Mouse (Mus musculus) kidney, embryonic 16.5 days (tissue): Measurements from ENCODE around the gene Dock9. TPM values are rescaled to one million over a fixed set of nuclear protein-coding genes. Genes with fewer than 3 reads are reported as not detected.

Source experiments
- ATAC-seq: fragments of 200-750 bp; cut with Nextera tagmentation; 2 replicates; pipeline ENCODE4 v1.8.0; 2017; ENCODE audit warnings: moderate TSS enrichment; ENCODE audit not compliant: low FRiP score, low TSS enrichment
- H3K27ac ChIP-seq: fragments of 300-500 bp; sonication (generic); 2 replicates; pipeline ENCODE4 v1.5.1; 2014; ENCODE audit warnings: low read length
- H3K27me3 ChIP-seq: fragments of 300-500 bp; sonication (generic); 2 replicates; pipeline ENCODE4 v1.6.1; 2014; ENCODE audit warnings: low read length, control low read depth, mixed read lengths; ENCODE audit not compliant: insufficient read depth
- H3K36me3 ChIP-seq: fragments of 300-500 bp; sonication (generic); 2 replicates; pipeline ENCODE4 v1.6.1; 2014; ENCODE audit warnings: low read length, control low read depth, mixed read lengths; ENCODE audit not compliant: insufficient read depth
- H3K4me1 ChIP-seq: fragments of 300-500 bp; sonication (generic); 2 replicates; pipeline ENCODE4 v1.6.1; 2014; ENCODE audit warnings: low read length, control low read depth, mixed read lengths; ENCODE audit not compliant: insufficient read depth
- H3K4me2 ChIP-seq: fragments of 300-500 bp; sonication (generic); replicated peaks from 2 replicates; pipeline ENCODE4 v1.6.1; 2014; ENCODE audit warnings: low read depth, low read length
- H3K4me3 ChIP-seq: fragments of 300-500 bp; sonication (generic); 2 replicates; pipeline ENCODE4 v1.5.1; 2014; ENCODE audit warnings: mild to moderate bottlenecking, low read length
- H3K9ac ChIP-seq: fragments of 300-500 bp; sonication (generic); replicated peaks from 2 replicates; pipeline ENCODE4 v1.6.1; 2014; ENCODE audit warnings: low read length
- H3K9me3 ChIP-seq: fragments of 300-500 bp; sonication (generic); 2 replicates; pipeline ENCODE4 v1.6.1; 2016; ENCODE audit warnings: low read length, control low read depth
- WGBS: fragments of 180-500 bp; shearing (Covaris S2); extraction: QIAGEN DNeasy Blood & Tissue Kit; methylation state at CpG from one replicate; pipeline ENCODE4 v1.1.7; 2014; 5-methylcytosine and 5-hydroxymethylcytosine counted together
- polyA plus RNA-seq: library from polyadenylated mRNA; unstranded; fragments of >200 nt; fragmentation: Nextera tagmentation; extraction: Ambion mirVana; gene quantifications from 2 replicates; pipeline ENCODE4 v1.2.1, GENCODE M21; 2015

The Dock9 gene
- polyA plus RNA-seq, 1 experiment from 2014 or later: 13.0 TPM

DNA sequence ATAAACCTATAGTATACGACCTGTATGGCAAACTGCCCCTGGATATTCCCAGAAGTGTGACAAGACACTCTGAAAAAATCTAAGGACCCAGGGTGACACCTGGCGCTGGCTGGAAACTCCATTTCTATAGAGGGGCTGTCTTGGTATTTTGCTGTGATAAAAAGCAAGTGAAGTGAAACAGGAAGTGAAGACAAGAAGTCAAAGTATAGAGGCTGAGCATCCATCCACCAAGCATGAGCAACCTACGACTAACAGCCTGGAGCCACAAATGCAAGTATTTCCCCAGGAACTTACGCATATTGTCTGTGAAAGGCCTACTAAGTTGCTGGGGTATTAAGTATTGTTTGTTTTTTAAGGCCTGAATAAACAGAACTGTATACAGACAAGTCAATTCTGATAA lies 197.1 kb downstream of the Dock9 start:
- no peak for ATAC-seq
- no peak overlapping the region for H3K9ac ChIP-seq
- no peaks in the 10 kb centered on the region for H3K9me3 ChIP-seq
- no peak overlapping the region for H3K27ac ChIP-seq
- H3K4me3 ChIP-seq: no peak overlapping the region
- no peaks in the 10 kb centered on the region for H3K27me3 ChIP-seq
- no peak overlapping the region for H3K4me2 ChIP-seq
- peaks cover 6% of the 10 kb centered on the region; the same call in 1 of the 2 replicates for H3K36me3 ChIP-seq
- H3K4me1 ChIP-seq: no peaks in the 10 kb centered on the region
- WGBS: 97% methylated on average over 4 of the region's 4 CpGs

DNA sequence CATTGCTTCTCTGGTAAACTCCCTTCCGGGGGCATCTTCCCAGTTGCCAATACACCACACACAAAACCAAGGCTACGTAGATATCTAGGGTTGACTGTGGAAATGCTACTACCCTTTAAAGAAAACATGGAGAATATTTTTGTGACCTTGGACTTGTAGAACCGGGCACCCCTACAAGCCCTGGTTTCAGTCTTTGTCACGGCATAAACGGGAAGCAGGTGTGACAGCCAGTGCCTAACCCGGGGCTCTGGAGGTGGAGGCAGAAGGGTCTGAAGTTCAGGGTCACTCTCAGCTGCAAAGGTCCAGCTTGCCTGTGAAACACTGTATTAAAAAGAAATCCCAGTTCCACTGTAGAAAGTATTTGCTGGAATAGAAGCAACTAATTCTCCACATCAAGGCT lies 200.6 kb downstream of the Dock9 start:
- H3K4me1 ChIP-seq: peaks cover 10% of the 10 kb centered on the region
- H3K27me3 ChIP-seq: no peaks in the 10 kb centered on the region
- WGBS: 67% methylated on average over 6 of the region's 6 CpGs
- ATAC-seq: no peak
- H3K36me3 ChIP-seq: no peaks in the 10 kb centered on the region
- H3K9ac ChIP-seq: no peak overlapping the region
- no peak overlapping the region for H3K4me2 ChIP-seq
- no peak overlapping the region for H3K4me3 ChIP-seq
- no peaks in the 10 kb centered on the region for H3K9me3 ChIP-seq
- no peak overlapping the region for H3K27ac ChIP-seq

DNA sequence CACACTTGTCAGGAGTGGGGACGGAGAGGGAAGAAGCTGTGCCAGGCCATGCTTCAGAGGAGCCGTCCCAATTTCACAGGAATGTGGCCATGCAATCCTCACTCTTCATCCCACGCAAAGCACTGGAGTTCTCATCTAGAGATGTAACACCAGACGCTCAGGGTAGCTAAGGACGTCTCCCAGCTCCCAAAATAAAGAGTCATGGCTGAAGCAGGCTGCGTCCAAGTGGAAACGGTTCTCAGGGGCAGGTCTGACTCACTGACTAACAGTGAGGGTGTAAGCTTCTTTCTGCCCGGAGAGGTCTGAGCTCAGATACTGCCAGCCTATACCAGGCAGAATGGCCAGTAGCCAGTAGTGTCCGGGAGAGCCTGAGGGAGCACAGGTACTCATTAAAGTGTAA lies 201.0 kb downstream of the Dock9 start:
- Histone ChIP-seq H3K4me3 (no peak overlapping the region), H3K27me3 (no peaks in the 10 kb centered on the region), H3K36me3 (no peaks in the 10 kb centered on the region), H3K9me3 (no peaks in the 10 kb centered on the region), H3K4me1 (peaks cover 14% of the 10 kb centered on the region), H3K27ac (no peak overlapping the region), H3K4me2 (no peak overlapping the region), H3K9ac (no peak overlapping the region)
- ATAC-seq: peak; percentile 39
- 57% methylated on average over 9 of the region's 9 CpGs for WGBS

GRCm38 (mm10) chr14:121594684-121595083 lies 203.0 kb downstream of the Dock9 start:
- WGBS: 69% methylated on average over 5 of the region's 5 CpGs
- H3K27ac ChIP-seq: no peak overlapping the region
- H3K9me3 ChIP-seq: no peaks in the 10 kb centered on the region
- H3K36me3 ChIP-seq: no peaks in the 10 kb centered on the region
- H3K4me1 ChIP-seq: peaks cover 18% of the 10 kb centered on the region
- no peak overlapping the region for H3K4me2 ChIP-seq
- no peak overlapping the region for H3K4me3 ChIP-seq
- no peak overlapping the region for H3K9ac ChIP-seq
- no peak for ATAC-seq
- H3K27me3 ChIP-seq: no peaks in the 10 kb centered on the region

DNA sequence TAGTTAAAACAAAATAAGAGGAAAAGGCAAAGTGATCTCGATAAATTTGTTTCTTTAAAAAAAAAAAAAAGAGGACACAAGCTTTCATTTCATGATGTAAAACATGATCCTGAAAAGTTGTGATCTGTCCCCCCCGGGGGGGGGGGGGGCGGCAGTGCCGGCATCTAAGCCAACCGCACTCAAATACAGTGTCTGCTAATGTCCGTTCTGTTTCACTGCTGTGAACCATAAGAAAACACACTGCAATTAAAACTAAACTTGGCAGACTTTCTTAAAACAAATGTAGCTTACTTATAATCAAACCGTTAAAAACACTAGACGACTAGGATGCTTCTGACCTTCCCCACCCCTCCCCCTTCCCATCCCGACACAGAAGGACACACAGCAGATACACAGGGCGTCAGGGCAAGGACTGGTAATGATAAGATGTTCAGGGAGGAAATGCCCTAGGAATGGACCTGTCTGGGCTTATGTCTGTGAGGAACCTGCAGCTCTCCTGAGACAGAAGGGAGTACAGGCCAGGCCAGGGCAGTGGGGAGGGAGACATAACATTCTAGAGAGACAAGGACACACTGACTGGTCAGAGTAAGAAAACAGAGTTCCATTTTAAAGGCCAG lies 204.2 kb downstream of the Dock9 start:
- Histone ChIP-seq H3K27ac (no peak overlapping the region), H3K4me2 (no peak overlapping the region), H3K9ac (no peak overlapping the region), H3K4me3 (no peak overlapping the region), H3K27me3 (no peaks in the 10 kb centered on the region), H3K36me3 (no peaks in the 10 kb centered on the region), H3K4me1 (peaks cover 25% of the 10 kb centered on the region), H3K9me3 (no peaks in the 10 kb centered on the region)
- no peak; the same call in 1 of the 2 replicates for ATAC-seq
- WGBS: 52% methylated on average over 10 of the region's 10 CpGs

DNA sequence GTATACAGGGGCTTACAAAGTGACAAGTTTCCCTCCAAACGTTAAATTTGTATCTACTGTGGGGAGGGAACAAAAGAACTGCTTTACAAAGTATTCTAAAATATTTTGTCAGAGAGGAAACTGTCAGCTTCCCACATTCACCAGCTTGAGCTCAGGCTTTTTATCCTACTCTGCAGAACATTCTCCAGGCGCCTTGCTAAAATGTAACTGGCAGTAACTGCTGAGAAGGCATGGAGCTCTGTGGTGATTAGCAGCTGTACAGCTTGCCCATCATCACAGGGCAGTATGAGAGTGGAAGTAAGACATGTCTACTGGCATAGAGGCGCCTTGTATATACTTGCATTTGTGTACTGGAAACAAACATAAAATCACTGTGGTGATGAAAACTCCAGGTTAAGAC lies 204.7 kb downstream of the Dock9 start:
- Histone ChIP-seq H3K9me3 (no peaks in the 10 kb centered on the region), H3K4me3 (no peak overlapping the region), H3K27ac (no peak overlapping the region), H3K9ac (no peak overlapping the region), H3K36me3 (no peaks in the 10 kb centered on the region), H3K4me1 (peaks cover 25% of the 10 kb centered on the region), H3K4me2 (no peak overlapping the region), H3K27me3 (no peaks in the 10 kb centered on the region)
- 44% methylated on average over 3 of the region's 3 CpGs for WGBS
- ATAC-seq: no peak

- H3K36me3 ChIP-seq: no peaks in the 10 kb centered on the region
- no peak overlapping the region for H3K9ac ChIP-seq
- H3K4me1 ChIP-seq: peaks cover 25% of the 10 kb centered on the region
- H3K4me2 ChIP-seq: no peak overlapping the region
- WGBS: 50% methylated on average over 9 of the region's 9 CpGs
- ATAC-seq: no peak
- no peak overlapping the region for H3K4me3 ChIP-seq
- no peaks in the 10 kb centered on the region for H3K27me3 ChIP-seq
- H3K27ac ChIP-seq: peak overlapping the region; percentile 33; the same call in 1 of the 2 replicates
- H3K9me3 ChIP-seq: no peaks in the 10 kb centered on the region
Observed at GRCm38 (mm10) chr14:121592356-121592755, 205.3 kb downstream of the Dock9 start.

- Histone ChIP-seq H3K9me3 (no peaks in the 10 kb centered on the region), H3K4me2 (no peak overlapping the region), H3K27me3 (no peaks in the 10 kb centered on the region), H3K36me3 (no peaks in the 10 kb centered on the region), H3K9ac (no peak overlapping the region), H3K4me3 (no peak overlapping the region), H3K4me1 (peaks cover 25% of the 10 kb centered on the region), H3K27ac (no peak overlapping the region; the same call in 1 of the 2 replicates)
- peak; percentile 49; the same call in 1 of the 2 replicates for ATAC-seq
- WGBS: 49% methylated on average over 10 of the region's 10 CpGs
Observed at GRCm38 (mm10) chr14:121589097-121589725, 208.4 kb downstream of the Dock9 start.

- Histone ChIP-seq H3K4me1 (peaks cover 25% of the 10 kb centered on the region), H3K4me3 (no peak overlapping the region), H3K36me3 (no peaks in the 10 kb centered on the region), H3K4me2 (no peak overlapping the region), H3K27me3 (no peaks in the 10 kb centered on the region), H3K9ac (no peak overlapping the region), H3K27ac (no peak overlapping the region), H3K9me3 (no peaks in the 10 kb centered on the region)
- WGBS: 73% methylated on average over 4 of the region's 4 CpGs
- ATAC-seq: 0 out of 2 replicates have a peak, but pooled peaks have one; percentile 2
Observed at GRCm38 (mm10) chr14:121588451-121588850, 209.2 kb downstream of the Dock9 start.
